Mouse (Mus musculus) c-Kit-positive CD71-positive TER-119-positive erythroid progenitor cells, embryonic 14.5 days (primary cell): ENCODE measurements around the gene Pycard.
"Not testable (repeated sequence)": the region's sequence is repeated elsewhere in the genome, so short reads cannot be mapped to it uniquely, and the experiment has no call there.

Source experiments
- DNase-seq: peaks from one replicate; pipeline ENCODE4 v3.0.0-alpha.2; 2013; ENCODE audit warnings: low spot score

Gene Pycard

DNA sequence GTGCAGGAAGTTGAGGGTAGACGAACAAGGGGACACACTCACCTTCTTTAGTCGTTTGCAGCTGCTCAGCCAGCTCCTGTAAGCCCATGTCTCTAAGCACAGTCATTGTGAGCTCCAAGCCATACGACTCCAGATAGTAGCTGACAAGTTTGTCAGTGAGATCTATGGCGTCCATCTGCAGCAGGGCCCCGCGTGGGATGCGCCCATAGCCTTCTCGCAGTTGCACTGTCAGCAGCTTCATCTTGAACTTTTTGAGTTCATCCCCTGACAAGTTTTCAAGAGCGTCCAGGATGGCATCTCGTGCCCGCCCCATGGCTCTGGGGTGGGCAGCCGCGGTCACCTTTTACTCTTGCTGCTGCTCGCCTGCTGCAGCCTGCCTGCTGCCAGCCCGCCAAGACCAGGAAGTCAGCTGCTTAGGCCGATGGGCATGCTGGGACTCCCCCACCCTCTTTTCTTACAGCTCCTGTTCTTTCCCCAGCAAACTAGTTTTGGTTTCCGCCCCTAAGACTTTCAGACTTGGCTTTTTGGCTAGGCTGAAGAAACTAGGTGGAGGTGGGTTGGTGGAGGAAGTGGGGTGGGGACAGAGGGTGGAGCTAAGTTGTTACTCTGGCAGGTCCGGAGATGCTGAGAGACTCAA, at the start of gene Pycard:
Pycard (minus strand) TSS at position 527 of the 637 bp plus-strand sequence.
- peak; percentile 47 for DNase-seq

DNA sequence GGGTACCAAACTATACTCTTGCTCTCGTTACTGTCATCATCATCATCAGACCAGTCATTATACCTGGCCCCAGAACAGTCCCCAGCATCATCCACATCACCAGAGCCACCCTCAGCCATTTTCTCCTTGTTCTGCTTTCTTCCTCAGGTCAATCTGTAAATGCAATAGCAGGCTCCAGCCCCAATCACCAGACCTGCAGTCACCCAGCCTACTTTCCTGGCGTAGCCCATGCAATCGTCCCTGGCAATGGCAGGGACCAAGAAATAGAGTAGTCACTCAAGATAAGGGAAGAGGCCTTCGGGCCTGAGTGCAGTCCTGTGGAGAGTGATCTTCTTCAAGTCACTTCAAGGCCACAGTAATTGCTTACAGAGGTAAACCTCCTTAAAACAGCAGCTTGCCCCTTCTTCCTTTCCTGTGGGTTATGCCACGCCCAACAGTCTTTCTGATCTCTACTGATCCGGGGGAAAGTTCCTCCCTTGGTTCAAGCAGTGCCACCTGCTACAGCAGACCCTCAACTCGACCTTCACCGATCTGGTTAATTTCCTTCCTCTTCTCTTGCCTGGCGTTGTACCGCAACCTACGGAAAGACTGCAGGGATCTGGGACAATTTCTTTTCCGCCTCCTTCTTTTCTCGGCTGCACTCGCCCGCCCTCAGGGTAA, 48.6 kb upstream of the Pycard start:
- DNase-seq: not testable (repeated sequence)

DNA sequence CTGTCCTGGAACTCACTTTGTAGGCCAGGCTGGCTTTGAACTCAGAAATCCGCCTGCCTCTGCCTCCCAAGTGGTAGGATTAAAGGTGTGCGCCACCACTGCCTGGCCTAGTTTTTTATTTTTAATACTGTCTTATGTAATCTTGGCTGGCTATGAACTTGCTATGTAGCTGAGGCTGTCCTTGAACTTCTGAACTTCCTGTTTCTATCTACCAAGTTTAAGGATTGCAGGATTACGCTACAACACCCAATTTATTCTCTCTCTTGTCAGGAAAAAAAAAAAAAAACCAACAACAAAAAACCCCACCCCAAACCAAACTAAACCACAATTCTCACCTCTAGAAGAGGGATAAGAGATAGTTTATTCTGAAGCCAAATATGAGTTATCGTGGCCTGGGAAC, 39.9 kb upstream of the Pycard start:
- DNase-seq: no peak

DNA sequence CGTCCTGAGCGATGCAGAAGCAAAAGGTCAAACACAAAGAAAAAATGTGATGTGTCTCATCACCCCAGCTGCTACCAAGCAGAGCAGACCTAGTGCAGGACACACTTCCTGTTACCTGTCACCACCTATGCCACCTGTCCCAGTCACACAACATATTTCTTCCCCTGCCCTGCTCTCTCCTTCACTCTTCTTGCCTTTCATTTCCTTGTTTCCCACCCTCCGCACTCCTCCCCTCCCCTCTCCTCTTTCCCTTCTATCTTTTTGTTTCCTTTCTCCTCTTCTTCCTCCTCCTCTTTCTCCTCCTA, 39.3 kb upstream of the Pycard start:
- DNase-seq: no peak

DNA sequence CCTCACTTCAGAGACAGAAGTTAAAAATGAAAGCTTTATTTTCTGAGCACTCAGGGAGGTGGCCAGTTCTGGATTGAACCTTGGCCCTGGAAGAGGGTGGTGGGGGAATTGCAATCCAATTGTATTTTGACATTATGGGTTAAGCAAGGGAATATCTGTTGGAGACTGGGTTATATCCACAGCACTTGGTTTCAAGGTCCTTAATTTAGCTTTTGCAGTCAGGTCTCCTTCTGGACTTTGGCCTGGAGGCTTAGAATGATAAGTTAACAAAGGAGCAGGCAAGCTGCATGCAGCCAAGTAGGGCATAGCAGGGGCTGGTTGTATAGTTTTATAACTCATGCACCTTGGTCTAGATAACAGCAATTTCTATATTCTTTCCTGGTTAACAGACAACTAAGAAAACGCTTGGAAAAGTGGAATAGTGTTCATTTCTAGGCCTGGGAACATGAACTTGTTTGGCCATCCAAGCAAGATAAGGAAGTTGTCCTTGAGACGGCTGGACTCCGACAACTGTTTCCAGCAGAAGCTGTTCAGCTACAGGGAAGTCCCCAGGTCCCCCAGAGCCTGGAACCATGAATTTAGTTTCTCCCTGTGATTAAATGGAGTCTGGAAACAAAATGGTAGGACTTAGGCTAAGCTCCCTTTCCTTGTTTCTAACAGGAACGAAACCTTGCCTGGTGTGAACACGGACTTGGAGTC, 38.8 kb upstream of the Pycard start:
- no peak for DNase-seq

DNA sequence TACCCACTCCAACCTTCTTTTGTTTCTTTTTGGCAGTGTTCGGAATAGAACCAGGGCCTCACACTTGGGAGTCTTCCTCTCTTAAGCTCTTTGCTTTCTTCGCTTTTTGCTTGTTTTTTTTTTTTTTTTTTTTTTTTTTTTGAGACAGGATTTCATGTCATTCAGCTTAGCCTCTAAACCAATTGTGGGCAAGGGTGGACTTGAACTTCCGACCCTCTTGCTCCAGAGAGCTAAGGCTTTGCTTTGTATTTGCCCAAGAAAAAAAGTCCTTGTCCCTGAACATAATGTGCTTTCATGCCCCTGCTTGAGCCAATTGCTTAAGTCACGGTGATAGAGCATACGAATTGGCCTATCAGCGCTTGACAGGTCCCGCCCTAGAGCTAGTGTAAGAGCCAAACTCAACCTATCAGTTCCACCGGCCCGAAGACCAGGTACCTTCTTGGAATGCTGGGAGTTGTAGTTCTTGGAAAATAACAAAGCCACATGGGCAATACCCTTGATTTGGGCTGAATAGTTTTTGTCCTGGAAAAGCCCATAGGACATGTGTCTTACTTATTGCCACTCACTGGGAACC, 37.8 kb upstream of the Pycard start:
- peak; percentile 52 for DNase-seq

DNA sequence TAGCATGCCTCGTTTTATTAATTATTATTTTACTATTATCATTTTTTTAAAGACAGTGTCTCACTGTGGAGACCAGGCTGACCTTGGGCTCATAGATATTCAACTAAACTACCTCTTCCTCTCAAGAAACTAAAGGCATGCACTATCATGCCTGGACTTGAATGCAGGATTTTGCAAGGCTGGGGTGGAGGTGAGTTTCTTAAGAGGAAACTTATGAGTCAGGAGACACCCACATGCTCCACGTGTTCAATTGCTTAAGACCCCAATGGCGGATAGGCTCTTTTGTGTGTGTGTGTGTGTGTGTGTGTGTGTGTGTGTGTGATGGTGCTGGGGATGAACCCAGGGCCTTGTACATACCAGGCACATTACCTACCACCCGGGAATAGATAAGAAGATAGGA, 31.7 kb upstream of the Pycard start:
- DNase-seq: no peak

DNA sequence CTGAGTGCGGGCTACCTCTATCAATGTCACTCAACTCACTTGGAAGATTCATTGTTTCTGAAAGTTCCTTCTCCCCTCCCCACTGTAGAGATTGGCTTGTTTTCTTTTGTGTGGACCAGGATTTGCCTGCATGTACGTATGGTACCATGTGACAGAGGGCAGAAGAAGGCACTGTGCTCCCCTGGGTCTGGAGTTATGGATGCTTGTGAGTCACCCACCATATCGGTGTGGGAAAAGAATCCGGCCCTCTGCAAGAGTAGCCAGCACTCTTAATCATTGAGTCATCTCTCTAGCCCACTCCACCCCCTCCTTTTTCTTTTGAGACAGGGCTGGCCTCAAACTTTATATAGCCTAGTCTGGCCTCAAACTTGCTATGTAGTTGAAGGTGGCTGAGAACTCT, 31.3 kb upstream of the Pycard start:
- DNase-seq: no peak

DNA sequence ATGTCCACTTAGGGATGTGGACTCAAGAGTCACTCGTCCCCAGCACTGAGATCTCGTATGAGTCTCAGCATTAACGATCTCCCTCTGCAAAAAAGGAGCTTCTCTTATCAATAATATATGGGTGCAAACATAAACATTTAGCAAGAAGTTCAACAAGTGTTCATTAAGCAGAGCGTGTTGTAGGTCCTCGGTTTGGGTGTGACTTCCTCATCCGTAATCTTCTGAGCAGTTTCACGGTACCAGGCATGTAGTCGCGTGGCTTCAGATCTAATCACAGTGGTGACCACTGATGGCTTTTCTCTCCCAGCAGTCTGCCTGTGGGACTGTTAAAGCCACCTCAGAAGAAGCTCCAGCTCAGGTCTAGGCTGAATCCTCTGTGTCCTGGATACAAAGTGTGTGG, 30.7 kb upstream of the Pycard start:
- DNase-seq: no peak

DNA sequence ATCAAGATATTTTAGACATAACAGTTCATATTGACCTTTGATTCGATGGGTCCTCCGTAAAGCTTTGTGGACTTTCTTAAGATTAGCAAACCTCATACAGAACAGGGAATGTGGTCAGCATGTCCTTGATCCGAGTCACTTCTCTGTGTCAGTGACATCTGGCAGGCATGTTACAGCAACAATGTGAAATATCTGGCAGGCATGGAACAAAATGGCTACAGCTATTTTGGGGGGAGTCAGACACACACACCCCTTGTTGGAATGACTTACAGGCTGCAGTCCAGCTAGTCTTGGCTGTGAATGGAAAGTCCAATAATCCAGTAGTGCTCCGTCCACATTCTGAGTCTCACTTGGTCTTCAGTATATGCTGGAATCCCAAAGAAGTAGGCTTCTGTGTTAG, 29.9 kb upstream of the Pycard start:
- no peak for DNase-seq

DNA sequence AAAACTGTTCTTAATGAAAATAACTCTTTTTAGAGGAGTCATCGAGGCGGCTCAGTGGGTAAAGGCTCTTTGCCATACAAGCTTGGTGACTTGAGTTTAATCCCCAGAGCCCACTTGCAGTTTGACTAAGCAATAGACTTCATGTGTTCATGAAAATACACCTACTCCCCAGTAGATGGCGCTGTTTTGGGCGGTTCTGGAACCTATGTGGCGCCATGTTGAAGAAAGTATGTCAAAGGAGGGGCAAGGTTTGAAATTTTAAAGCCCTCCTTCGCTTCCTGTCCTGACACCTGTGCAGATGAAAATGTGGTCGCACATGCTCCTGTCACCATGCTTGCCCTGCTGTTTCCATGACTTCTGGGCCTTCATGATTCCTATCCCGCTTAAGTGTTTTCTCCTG, 29.3 kb upstream of the Pycard start:
- no peak for DNase-seq

DNA sequence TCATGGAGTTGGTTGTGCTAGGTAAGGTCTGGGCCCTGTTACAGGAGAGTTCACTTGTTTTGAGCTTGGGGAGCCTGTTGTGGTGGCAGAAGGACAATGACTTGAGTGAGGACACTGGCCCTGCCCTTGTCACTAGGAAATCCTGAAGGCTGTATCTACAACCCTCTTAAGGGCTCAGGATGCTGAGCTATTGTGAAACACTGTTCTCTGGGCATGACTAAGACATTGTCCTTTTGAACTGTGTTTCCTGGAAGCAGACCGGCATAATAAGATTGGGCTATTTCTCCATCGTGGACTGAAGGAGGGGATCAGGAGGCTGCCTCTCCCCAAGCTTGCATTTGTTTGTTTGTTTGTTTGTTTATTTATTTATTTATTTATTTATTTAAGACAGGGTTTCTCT, 25.5 kb upstream of the Pycard start:
- no peak for DNase-seq

DNA sequence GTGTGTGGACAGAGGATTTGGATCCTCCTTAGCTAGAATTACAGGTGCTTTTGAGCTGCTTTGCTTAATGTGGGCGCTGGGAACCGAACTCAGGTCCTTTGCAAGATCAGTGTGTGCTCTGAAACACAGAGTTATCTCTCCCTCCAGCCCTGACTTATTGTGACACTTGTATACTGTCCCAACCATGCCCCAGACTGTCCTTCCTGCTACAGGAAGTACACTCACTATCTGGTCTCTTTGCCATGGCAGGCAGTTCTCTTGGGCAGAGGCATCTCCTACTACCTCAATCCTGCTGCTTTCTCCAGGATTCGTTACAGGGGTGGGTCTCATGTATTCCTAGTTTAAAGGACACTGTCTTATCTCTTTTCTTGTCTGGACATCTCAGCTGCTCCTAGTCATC, 24.6 kb upstream of the Pycard start:
- no peak for DNase-seq

DNA sequence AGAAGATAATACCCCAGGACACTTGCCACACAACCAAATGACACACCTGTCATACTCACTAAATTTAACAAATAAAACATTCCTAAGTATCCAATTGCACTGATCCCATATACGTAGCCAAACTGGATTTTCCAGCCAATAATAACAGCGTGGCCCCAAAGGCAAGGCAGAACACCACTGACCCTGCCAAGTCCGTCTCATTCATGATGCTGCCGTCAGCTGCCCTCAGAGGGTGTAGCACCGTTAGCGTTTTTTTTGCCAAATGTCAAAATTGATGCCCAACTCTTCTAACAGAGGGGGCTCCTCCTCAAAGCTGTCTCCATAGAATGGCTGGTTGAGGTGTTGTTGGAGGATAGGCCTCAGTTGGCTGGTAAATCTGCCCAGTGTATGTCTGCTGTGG, 23.0 kb upstream of the Pycard start:
- DNase-seq: no peak

DNA sequence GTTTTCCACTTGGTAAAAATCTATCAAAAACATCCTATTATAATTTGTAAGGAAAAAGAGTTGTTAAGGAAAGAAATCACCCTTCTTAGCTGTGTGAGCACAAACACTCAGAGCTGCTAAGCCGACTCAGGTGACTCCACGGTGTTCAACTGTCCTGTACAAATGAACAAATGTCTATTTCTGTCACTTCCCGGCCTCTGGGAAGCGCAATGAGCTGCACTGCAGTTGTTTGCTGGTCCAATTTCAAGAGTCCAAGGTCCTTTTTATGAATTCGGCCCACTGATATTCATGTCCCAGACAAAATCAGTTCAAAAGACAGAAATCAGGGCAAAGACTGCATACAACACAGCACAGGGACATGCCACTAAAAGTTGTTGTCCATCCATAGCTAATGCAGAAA, 22.5 kb upstream of the Pycard start:
- DNase-seq: not testable (repeated sequence)

DNA sequence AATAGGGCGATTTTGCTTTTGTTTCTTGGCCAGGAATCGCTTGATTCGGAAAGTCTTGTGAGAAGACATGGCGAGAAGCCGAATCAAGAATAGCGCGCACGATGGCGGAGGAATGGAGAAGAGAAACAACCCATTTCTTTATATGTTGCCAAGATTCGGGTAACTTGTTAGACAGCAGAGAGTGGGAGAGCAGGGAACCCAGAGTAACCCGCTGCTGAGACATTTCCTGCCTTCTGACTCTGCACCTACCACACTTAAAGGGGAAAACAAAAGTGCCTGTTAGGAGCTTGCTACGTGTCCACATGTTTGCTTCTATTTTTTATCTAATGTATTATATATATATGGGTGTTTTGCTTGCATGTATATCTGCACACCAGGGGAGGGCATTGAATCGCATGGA, 19.4 kb upstream of the Pycard start:
- DNase-seq: no peak

DNA sequence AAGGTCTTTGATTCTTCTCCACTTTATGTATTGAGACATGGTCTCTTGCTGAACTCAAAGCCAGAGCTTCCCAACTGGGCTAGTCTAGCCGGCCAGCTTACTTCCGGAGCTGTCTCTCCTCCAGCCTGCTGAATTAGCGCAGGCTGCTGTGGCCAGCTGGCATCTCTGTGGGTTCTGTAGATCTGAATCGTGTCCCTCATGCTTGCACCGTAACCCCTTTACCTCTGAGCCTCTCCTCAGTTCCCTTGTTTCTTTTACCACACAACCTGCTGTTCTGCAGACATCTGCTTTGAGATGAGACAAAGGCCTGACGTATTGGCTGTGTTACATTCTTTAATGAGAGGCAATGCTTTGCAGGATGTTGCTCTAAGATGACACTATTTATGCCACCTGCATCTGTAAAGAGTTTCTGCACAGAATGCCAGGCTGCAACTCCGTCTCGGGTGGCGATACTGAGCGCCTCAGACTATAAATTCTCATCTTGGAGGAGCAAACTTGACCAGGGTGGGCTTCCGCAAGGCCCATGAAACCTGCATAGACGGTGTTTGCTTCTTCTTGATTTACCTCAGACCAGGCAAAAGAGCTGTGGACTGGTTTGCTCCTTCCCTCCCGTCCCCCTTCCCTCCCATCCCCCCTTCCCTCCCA, 18.6 kb upstream of the Pycard start:
- no peak for DNase-seq

DNA sequence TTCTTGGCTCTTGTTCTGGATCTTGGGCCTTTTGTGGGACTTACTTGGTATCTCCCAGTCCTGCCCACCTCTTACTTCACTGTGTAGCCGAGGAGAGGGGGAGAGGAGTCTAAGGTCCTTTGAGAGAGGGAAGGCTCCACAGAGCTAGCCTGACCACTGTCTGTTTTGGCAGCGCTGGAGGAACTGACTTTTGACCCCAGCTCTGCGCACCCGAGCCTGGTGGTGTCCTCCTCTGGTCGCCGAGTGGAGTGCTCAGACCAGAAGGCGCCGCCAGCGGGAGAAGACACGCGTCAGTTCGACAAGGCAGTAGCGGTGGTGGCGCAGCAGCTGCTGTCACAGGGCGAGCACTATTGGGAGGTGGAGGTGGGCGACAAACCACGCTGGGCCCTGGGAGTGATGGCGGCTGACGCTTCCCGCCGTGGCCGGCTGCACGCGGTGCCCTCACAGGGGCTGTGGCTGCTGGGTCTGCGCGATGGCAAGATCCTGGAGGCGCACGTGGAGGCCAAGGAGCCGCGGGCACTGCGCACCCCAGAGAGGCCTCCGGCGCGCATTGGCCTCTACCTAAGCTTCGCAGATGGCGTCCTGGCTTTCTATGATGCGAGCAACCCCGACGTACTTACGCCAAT, 16.2 kb upstream of the Pycard start:
- DNase-seq: no peak

DNA sequence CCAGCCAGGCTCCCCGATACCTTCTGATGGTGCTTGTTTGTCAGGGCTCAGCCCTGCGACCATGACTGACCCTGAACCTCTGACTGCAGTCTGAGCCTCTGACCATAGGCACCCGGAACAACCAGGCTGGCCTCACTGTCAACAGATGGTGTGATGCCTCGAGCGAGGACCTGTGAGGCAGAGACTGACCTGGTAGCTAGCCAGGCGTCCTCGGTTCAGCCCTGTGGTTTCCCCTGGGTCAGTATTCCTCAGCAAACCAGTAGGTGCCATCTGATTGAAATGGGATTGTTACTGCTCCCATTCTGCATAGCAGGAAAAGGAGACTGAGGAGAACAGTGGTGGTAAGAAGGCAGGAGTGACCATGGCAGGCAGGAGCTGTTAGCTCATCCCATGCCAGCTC, 12.5 kb upstream of the Pycard start:
- DNase-seq: no peak

DNA sequence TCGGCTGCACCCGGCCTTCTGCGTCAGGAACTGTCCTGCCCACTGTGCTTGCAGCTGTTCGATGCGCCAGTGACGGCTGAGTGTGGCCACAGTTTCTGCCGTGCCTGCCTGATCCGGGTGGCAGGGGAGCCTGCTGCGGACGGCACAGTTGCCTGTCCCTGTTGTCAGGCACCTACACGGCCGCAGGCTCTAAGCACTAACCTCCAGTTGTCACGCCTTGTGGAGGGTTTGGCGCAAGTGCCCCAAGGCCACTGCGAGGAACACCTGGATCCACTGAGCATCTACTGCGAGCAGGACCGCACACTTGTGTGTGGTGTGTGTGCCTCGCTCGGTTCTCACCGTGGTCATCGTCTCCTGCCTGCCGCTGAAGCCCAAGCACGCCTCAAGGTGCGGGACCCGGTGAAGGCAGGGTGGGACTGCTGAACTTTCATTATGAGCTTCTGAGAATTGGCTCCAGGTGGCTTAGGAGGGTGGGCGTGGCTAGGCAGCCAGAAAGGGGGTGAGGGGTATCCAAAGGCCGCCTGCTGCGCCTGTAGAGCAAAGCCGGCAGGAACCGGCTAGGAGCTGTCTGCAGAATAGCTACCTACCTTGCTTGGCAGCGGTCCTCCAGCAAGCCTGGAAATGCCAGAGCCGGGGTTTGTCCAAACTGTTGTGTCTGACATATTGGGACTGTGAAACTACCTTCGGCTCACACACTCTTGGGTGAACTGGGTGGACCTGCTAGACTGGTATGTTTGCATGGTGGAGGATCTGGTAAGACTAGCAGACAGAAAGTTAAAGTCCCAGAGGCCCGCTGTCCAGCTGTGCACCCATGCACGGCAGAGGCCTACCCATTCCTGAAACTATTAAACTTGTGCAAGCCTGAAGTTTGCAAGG, 11.1 kb upstream of the Pycard start:
- DNase-seq: no peak

DNA sequence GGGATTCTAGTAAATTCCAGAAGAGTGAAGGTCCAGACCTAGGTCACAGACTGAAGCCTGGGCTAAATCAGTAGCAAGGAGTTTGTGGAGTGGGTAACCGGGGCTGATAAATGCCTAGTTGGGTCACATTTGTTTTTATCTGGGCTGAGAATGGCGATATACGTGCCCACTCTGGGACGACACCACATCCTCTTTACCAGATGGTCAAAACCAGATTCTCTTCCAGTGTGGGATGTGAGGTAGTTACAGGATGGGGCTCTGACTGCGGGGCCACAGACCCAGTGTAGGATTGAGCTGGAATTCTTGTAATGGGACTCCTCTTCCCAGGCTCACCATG, 10.5 kb upstream of the Pycard start:
- DNase-seq: no peak

DNA sequence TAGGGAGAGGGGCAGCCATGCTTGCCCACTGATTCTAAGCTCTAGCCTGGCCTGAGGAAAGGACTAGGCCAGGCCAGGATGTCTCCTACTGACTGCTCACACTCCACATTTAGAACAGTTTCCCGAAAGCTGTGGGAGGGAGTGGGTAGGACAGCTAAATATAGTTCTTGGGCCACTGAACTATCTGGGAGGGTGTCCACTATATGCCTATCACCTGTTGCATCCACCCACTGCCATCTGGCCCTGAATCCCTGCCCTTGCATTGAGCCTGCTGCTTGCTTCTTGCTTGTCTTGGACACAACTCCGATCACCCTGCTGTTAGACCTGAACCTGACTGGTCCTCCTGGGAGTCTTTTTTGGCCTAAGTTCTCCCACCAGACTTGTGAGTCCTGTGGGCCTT, 10.0 kb upstream of the Pycard start, which contains the start of gene Trim72:
Trim72 (plus strand) TSS at position 262 of the 400 bp plus-strand sequence.
- no peak for DNase-seq
